Mouse (Mus musculus) layer of hippocampus, adult 9-11 months (tissue): Measurements from ENCODE around the gene Phf21a.

Experiments used
- DNase-seq: peaks from one replicate; pipeline ENCODE4 v3.0.0; 2022

Phf21a gene

DNA sequence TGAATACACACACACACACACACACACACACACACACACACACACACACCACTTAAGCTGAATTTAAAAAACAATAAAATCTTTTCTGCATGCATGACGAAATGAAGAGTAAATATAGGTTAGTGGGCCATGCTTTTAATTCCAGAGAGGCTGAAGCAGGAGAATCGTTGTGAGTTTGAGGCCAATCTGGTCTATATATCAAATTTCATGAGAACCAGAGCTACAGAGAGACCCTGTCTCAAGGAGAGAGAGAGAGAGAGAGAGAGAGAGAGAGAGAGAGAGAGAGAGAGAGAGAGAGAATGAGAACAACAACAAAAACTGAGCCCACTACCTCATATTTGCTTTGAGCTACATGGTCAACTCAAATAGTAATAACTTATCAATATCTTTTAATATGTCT, at the start of gene Phf21a:
Gene Phf21a (plus strand): TSS at position 301 of the 400 bp plus-strand sequence.
- no peak for DNase-seq

DNA sequence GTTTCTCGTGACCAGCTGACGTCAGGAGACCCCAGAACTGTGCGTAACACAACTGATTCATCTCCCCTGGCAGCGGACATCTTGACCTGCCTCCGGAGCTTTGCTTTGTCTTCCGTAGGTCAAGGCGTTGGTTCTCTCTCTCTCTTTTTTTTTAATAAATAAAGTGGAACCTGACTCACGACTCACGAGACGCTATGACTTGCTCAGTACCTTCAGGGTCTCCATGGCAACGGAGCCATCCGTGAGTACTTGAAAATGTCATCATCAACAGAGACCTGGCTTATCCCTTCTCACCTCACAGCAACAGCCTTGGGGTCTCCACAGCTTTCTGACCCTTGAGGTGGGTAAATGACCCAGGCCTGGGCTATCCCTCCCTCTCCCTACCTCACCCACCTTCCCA, 49.6 kb upstream of the Phf21a start:
- DNase-seq = no peak

- no peak for DNase-seq
Measured at GRCm38 (mm10) chr2:92047601-92048000, 45.3 kb upstream of the Phf21a start.

GRCm38 (mm10) chr2:92048034-92048690, 44.8 kb upstream of the Phf21a start:
- no peak for DNase-seq

- peak; percentile 67 for DNase-seq
Measured at GRCm38 (mm10) chr2:92052188-92052587, 40.7 kb upstream of the Phf21a start.

DNA sequence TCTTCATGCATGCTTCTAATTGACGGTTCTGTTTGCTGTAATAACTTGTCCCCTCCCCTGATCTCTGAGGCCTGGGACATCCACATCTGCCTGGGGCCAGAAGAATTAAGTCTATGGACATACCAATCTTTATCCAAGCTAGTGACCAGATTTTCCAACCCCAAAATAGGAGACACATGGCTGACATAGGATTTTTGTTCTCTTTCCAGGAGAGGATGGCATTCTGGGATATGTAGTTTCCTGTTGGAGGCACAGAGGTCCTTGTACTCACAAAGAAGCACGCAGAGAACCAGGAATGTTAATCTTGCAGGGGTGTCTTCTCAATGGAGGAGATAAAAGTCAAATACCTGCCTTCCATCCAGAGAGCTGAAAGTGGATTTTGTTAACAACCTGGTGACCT, 40.2 kb upstream of the Phf21a start:
- DNase-seq = no peak

GRCm38 (mm10) chr2:92055101-92055813, 37.7 kb upstream of the Phf21a start:
- peak; percentile 87 for DNase-seq

- peak; percentile 58 for DNase-seq
Measured at GRCm38 (mm10) chr2:92055831-92056236, 37.1 kb upstream of the Phf21a start.

- DNase-seq = no peak
Measured at GRCm38 (mm10) chr2:92056760-92057159, 36.2 kb upstream of the Phf21a start.

DNA sequence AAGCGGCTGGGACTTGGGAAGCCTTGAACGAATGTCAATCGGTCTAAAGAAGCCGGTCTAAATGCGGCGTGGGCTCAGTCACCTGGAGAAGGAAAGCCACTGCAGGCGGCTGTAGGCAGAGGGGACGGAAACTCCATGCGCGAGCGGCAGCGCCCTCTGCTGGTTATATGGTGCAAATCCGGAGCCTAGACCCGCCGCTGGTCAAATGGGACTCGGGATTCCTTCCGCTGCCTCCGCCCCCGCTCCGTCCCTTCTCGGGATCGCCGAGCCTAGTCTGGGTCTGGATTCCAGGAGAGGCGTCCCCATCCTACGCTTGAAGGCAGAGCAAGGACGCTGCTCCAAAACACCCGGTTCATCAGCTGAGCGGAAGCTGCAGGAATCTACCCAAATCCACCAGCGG, 34.4 kb upstream of the Phf21a start:
- DNase-seq = peak; percentile 84

DNA sequence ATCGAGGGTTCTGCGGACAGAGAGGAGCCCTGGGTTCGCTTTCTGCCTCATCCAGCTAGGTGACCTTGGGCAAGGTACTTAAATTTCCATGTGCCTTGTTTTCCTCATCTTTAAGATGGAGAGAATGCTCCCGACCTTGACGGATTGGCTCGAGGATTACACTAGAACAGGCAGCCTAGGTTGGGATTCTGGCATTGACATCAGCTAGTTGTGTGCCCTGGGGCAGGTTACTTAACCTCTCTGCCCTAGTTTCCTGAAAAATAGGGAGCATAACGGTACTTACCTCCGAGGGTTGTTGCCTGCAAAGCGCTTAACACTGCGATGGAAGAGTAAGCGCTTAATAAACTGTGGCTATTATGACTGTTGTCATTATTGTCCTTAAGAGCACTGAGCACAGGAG, 34.0 kb upstream of the Phf21a start:
- no peak for DNase-seq

- DNase-seq = peak; percentile 68
Measured at GRCm38 (mm10) chr2:92059481-92060220, 33.3 kb upstream of the Phf21a start.

DNA sequence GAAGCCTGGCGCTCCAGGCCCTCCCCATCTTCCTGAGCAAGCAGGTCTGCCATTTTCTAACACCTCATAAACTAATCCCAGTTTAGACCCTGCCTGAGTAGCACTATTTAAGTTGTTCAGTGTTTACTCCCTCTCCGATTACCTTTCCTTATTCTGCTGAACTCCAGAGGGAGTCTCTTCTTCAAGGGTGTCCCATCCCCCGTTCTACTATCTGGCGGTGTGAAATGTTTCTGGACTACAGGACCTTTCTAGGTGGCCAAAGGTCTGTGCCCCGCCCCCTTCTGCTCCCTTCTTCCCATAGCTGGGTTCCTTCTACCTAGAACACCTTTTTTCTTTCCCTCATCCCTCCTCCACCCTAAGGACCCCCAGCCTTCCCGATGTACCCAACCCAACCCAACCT, 32.6 kb upstream of the Phf21a start:
- DNase-seq = no peak

- DNase-seq = peak; percentile 36
Measured at GRCm38 (mm10) chr2:92061337-92061736, 31.6 kb upstream of the Phf21a start.

DNA sequence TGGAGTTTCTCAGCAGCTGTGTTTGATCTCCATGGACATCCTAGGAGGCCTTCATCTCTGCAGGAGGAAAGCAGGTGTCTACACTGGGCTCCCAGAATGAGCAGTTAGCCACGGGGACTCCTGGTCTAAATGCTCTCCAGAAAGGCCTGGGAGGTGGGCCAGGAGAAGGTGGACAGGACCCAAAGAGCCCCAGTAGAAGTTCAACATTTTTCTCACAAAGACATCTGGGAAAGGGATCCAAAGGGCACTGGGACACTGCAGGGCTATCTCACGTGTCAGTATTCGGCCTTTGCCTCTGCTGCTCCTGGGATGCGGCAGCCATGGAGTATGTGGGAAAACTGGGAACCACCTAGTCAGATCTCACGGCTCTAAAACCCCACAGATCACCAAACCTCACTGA, 29.8 kb upstream of the Phf21a start:
- no peak for DNase-seq

DNA sequence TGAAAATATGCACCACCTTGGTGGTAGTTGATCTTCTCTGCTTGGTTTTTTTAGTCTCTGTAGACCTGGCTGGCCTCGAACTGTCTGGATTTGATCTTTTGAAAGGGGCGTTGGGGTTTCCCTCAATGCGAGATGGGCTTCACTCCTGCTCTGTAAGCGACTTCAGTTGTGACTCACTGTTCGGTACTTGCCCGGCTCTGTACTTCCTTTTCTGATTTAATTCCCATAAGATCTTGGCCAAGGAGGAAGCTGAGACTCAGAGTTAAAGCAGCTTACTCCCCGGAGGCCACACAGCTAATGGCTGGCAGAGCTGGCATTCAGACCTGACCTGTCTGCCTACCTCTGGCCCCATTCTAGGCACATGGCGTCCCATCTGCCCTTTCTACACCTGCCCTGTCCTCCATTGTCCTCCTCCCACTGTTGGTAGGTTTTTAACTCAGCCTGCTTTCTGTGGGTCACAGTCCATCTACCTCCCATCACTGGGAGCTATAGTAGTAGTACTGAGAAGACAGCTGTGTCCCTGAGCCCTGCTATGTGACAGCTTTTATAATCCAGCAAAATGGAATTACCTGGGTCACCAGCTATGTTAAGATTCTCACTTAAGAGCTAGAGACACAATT, 27.5 kb upstream of the Phf21a start:
- DNase-seq = no peak

DNA sequence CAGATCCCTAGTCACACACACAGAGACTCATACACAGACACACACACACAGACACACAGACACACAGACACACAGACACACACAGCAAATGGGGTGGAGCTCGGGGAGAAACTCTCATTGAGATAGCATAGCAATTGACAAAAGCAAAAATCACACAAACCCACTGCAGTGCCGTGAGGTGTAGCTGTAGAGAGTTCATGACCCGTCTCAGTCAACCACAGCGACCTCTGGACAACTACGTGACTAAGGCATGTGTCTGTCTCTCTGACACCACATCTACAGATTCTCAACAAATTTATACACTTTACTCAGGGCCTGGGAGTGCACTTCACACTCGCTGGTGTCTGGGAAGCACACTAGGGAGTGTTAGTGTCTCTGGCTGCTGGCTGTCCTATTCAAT, 27.0 kb upstream of the Phf21a start:
- DNase-seq = no peak

DNA sequence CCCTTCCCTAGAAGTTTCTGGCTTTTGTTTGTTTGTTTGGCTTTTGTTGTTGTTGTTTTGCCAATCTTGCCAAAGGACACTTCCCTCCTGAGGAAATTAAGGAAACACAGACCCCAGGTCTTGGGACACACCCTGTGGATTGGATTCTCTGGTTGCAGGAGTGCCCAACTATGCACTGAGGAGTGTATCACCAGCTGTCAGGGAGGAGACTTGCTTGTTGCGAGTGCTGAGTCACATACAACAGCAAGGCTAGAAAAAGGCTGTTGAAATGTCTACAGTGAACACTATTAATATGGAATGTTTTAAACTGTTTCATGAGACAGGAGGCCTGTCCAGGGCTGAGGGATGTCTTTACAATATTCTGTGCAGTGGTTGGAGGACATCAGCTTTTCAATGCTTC, 26.0 kb upstream of the Phf21a start:
- no peak for DNase-seq

GRCm38 (mm10) chr2:92067600-92067999, 25.3 kb upstream of the Phf21a start:
- no peak for DNase-seq

DNA sequence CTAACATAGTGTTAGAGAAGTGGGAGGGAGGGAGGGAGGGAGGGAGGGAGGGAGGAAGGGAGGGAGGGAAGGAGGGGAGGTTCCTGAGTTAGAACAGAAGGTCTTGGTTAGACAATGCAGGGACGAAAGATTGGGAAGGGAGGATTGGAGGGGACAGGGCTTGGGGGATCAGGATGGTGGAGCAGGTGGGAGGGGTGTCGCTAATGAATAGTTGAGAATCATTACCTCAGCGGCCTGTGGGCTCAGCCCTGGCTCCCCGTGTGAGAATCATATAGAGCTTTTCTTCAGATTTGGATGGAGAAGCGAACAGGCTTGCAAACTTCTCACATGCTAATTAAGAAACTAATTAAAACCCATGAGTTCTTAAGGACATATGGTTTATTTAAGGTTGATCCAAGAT, 23.3 kb upstream of the Phf21a start:
- DNase-seq = no peak

DNA sequence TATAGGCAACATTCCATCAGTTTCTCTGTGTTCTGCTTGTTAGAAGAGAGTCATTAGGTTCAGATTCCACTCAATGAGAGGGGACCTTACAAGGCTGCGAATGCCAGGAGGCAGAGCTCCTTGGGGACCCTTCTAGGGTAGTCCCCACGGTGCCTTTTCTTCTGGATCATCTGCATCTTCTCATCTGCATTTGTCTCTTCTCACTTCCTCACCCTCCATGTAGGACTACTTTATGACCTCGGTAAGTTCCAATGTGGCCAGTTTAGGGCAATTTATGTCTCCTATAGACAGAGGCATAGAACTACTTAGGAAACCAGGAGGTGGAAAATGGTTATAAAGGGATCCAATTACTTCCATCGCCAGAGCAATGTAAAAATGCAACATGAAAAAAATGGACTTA, 21.8 kb upstream of the Phf21a start:
- DNase-seq = no peak

DNA sequence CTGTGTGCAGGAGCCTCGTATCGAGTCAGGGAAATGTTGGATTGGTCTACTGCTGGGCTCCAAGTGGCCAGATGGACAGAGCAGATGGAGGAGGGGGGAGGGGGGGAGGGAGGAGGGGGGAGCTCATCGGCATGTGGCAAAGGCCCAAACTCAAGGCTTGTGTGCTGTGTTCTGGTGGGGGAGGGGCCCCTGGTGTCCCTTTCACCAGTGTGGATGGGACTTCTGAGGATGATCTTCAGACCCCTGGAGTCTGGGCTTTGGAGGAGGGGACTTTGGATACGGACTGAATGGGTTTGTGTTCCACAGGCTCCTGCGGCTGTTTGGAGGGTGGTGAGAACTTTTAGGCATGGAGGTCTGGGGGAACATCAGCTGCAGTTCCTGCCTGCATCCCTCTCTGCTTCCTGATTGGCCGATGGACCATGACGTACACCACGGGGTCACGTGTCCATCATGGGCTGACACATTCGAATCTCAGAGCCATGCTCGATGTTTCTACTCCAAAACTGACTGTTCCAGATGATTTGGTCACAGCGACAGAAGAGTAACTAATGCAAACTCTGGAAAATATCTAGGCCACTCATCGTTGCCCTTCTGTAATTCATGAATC, 16.7 kb upstream of the Phf21a start:
- no peak for DNase-seq

GRCm38 (mm10) chr2:92082196-92082595, 10.7 kb upstream of the Phf21a start:
- no peak for DNase-seq
